Mouse (Mus musculus): ENCODE data around the gene Gm37240.

DNA sequence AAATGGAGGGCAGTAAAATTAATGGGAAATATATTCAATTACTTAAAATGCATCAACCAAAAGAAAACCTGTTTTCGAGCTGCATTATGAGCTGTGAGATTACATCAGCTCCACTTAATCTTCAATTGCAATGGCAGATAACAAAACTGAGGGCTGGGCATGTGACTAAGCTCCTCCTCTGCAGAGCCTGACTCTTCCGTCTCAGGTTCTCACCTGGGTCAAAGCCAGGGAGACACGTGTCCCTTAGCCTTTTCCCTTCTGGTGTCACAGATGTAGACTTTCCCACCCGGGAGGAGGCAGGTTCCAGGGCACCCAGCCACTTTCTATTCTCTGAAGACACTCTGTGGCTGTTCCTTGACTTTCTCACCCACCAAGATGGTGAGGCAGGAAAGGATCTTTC, 58.3 kb downstream of the Gm37240 start:
- TF ChIP-seq CTCF (IDR thresholded peaks at IDR 0.05; ENCODE audit: control insufficient read depth, insufficient read depth, low read length): no peak
- no peak for TF ChIP-seq POLR2A (IDR thresholded peaks at IDR 0.05; ENCODE audit: borderline replicate concordance, control insufficient read depth, low read depth, low read length)
